Mouse (Mus musculus) thymus, adult 18-20 months (tissue): ENCODE measurements around the gene Synpo2.

Source experiments
- DNase-seq, 2 experiments: peaks; one replicate each; pipeline ENCODE4 v3.0.0; 2022; ENCODE audit warnings: mixed read lengths in 2 of 2

The Synpo2 gene

DNA sequence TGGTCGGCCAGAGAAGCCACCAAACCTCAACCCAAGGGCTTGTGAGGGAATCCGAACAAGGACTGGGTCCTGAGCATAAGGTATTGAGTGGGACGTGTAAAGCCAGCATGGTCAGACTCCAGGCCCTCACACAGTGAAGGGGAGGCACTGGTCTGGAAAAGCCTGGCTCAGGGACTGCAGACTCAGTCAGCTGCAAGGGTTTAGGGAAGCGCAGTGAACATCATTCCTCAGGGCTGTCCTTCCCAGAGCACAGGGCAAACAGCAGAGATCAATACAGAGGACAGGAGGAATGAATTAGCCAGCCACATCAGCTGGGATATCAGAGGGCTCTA is 72.8 kb downstream of the Synpo2 start:
- no peak for DNase-seq

DNA sequence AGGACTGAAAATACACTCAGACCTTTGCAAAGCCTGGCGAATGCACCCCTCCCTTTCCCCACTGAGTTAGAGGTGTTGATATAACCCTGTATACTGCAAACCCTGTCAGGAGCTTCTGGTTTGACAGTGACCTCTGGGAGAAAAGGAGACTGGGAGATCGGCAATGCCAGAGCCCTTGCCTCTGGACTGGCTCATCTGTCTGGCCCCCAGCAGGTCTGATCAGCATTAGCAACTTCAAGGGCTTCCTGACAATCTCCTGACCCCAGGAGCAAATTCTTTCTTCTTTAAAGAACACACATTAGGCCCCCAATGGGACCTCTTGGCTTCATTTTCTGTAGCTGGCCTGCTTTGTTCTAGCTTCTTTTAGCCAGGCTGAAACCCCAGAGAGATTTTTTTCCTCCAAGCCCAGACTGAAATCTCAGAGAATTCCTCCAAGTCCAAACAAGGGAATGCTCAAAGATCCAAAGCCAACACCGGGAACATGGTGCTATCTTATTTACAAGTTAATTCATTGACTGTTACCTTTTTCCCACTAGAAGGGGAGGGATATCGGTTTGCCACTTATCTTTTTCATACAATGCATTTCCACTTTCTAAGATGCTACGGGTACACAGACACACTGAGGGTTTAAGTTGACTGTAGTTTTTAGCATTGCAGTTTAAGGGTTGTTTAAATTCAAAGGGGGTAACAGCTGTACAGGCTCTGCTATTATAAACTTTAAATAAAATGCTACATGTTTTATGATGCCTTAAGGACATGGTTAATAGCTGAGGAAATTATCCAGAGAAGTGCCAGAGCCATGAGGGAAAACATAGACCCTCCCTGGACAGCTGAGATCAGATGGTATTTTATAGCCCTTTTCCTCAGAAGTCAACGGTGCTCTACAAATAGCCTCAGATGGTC is 73.4 kb downstream of the Synpo2 start:
- no peak for DNase-seq

DNA sequence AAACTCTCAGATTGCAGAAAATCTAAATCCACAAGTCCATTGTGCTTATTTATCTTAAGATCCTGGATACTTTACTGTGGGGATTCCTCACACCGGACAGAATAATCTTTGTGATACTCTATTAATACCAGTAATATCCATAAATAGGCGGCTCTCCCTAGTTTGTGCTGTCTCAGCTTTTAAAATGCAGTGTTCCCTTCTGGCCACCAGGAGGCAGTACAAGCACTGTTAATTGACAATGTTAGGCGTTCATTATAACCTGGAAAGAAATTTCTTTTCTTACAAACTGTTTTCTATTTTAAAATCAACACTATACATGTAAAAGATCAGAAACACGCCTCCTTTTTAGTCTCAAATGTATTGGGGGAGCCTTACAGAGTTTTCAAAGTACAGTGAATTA is 75.2 kb downstream of the Synpo2 start:
- no peak for DNase-seq

DNA sequence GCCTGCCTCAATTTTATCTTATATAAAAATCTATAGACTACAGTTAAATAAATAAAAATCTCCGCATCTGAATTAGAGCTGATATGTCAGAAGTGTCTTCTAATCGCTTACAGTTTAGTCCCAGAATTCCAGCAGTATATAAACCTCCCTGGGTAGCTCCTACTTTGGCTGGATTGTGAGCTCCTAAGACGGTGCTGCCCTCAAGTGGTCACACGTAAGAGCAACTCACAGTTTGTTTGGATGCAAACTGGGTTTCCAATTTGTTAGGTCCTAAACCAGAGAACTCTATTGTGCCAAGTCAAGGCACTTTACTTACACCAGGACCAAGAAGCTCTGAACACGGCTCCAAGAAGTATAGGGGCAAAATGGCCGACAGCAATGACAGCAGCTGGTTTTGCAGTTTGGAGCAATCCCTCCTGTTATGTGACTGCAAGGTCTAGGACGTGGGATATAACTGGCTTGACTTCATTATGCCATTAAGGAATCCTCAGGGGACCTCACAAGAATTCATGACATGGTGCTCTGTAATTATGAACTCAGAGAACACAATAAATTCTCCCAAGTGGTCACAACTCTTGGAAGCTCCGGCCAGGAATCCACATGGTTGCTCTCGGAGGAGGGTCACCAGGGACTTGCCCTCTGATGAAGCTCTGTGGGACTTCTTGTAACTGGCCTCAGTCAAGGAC is 76.7 kb downstream of the Synpo2 start:
- no peak for DNase-seq

DNA sequence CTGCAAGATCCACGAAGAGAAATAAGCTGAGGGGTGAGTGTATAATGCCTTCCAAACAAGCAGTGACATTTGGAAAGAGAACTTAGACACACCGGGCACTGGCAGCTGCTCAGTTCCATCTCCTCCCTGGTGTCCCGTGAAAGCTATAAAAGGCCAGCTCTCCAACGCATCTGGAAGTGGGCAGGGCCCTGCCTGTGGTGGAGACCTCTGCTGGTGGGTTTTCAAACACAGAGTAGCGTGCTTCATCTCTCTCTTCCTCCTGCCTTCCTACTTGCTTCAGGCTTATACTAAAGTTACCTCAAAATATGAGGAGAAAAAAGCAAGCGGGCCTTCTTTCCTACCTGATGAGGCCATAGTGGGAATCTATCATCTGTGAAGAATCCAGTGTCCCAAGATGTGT is 77.4 kb downstream of the Synpo2 start:
- no peak for DNase-seq

DNA sequence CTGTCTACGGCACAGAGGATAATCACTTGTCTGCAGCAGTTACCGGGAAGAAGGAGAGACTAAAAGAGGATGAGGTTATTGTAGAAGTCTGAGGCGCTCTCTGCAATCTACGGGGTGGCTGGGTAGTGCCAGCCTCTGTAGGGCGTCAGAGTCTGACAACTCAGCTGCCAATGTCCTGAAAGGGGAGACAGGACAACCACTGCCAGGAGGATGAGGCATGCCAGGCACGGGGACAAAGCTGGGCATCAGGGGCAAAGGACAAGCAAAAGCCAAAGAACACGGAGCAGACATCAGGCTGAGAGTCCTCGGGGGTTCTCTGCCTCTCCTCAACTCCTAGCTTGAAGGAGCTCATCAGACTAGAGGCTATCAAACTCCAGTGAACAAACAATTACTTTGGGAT is 82.6 kb downstream of the Synpo2 start:
- DNase-seq, result no peak

DNA sequence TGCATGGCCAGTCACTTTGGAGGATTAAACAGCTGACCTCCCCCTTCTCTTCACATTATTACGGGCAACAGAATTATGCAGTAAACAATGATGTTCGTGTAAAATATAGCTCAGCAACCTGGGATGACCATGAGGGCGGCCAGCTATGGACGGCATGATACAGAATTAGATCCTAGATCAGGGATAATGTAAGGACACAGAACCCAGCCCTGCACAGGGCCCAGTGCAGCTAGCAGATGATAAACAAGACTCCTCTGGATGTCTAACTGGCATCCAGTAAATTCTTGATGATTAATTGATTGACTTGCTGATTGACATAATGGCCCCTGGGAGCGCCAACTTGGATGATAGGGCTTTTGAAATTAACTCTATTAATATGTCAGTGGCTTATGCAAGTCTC is 83.0 kb downstream of the Synpo2 start:
- DNase-seq, result no peak

DNA sequence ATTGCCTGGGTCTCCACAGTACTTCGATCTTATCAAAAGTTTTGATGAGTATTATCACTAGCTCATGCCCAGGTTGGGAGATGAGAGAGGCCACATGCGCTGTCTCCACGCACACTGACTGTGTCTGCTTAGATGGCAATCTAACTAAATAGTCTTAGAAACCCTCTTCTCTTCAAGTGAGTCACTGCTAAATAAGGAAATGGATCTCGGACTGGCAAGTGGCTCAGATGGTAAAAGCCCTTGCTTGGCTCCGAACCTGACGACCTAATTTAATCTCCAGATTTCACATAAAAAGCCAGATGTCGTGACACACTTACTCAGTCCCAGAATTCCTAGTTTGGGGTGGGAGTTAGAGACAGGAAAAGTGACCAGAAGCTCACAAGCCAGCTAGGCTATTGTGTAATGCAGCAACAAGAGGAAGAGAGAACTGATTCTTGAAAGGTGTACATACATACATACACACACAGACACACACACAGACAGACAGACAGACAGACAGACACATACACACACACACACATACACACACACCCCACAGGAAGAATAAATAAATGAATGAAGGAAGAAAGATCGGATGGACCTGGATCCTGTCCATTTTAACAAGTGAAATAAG is 85.3 kb downstream of the Synpo2 start:
- DNase-seq, result no peak

DNA sequence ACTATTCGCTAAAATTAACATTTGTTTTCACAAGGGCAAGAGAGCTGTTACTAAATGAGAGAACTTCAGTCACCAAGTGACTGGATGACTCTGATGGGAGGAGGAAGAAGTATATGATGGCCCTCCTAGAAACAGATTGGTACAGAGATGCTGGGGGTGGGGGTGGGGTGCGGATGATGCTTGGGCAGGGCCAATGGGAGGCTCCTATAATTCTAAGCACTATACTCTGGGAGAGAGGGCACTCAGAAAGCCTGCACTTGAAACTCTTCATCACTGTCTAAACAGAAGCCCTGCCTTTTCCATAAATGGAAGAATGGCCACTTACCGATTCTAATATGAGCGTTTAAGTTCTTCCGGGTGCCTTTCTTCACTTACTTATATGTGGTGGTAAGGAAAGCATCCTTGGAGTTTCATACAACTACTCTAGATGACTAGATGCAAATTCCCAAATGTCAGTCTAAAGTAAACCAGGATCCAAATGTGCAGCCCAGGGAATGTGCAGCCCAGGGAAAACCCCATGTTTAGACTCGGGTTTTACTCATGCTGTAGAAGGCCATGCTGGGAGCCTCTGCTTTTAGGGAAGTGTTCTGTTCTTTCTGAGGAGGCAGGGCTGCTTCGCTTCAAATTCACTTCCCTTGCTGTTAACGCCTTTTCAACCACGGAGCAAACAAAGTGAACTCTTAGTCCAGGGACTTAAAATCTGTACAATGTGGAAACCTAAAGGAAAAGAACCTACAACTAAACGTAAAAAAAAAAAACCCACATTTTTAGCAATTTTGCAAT is 86.4 kb downstream of the Synpo2 start:
- DNase-seq, result no peak

DNA sequence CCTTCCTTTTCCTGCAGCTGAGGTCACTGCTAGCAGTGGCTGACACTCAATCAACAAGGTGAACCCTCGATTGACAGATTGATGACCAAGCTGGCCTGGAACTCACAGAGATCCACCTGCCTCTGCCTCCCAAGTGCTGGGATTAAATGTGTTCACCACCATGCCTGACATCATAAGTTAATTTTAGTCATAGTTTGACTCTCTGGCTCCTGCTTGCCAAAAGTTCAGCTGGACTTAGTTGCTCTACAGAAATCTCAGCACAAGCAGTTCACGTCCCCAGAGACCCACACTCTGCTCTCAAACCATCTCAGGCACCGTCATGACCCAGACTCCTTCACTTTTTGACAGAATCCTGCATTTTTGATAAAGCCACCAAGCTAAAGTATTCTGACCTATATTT is 87.3 kb downstream of the Synpo2 start:
- no peak for DNase-seq

DNA sequence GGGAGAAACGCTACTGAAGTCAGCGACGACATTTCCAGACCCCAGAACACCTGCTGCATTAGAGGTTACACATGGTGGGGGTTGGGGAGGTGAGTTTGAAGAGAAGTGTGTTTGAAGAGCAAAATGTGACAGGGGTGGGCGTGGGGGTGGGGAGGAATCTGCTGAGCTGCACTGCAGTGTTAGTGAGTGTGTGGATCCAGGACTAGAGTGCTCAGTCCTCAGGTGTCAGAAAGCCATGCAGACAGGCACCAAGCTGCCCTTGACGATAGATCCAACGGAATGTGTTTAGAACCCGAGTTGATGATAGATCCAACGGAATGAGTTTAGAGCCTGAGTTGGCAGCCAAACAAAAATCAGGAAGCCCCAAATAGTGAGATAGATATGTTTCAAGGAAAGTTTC is 89.4 kb downstream of the Synpo2 start:
- no peak for DNase-seq

DNA sequence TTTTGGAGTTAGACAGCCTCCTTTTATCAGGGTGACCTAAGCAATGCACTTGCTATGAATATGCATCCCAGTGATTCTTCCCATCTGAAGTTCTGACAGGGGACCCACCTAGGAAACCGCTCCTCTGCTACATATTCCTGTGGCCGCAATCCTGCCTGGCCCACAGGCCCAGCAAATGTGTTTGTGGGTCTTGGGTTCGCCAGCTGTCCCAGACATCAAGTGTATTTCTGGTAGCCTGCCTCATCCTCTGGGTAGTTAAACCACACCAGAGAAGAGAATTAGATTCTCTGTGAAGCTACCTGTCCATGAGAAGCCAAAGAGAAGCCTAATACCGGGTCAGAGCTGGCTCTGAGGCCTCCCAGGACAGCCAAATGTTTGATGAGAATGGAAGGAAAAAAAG is 90.0 kb downstream of the Synpo2 start:
- DNase-seq, result no peak

DNA sequence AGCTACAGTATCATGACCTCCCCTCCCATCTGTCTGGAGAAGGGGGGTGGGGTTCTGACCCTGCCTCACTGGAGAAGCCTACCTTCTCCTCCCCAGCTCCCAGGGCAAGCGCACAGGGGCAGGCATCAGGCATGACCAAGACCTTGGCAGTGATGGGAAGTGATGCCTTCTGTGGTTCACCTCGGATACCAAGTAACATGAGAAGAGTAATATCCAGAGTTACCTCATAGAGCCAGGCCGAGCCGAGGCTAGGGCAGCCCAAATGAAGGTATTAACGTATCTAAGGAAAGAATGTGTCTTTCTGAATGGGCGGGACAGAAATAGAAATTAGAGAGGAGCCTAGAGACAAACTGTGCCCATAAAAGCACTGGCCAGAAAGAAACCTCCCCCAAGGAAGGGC is 92.5 kb downstream of the Synpo2 start:
- no peak for DNase-seq

DNA sequence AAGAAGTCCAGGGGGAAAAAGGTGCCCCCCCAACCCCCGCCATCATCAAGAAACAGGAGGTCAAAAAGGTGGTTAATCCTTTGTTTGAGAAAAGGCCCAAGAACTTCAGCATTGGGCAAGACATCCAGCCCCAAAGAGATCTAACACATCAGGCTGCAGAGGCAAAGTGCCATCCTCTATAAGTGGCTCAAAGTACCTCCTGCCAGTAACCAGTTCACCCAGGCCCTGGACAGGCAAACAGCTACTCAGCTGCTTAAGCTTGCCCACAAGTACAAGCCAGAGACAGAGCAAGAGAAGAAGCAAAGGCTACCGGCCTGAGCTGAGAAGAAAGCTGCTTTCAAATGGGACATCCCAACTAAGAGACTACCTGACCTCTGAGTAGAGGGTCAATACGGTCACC is 93.7 kb downstream of the Synpo2 start:
- no peak for DNase-seq

DNA sequence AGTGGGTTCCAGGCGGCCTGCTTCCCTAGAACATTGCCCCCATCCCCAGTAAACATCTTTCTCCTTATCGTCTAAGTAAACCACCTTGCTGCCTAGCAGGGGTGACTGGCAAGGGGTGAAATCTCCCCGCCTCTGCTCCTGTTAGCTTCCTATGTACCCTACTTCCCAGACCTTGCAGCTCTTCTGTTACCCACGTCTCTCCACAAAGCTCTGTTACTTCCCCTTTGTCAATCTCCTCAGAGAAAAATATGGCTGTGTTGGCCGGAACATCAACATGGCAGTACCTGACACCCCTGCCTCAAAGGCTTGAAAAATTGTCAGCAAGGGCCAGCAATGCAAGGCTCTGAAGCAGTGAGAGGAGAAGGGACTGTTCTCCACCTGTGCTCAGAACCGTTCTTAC is 94.9 kb downstream of the Synpo2 start:
- no peak for DNase-seq

DNA sequence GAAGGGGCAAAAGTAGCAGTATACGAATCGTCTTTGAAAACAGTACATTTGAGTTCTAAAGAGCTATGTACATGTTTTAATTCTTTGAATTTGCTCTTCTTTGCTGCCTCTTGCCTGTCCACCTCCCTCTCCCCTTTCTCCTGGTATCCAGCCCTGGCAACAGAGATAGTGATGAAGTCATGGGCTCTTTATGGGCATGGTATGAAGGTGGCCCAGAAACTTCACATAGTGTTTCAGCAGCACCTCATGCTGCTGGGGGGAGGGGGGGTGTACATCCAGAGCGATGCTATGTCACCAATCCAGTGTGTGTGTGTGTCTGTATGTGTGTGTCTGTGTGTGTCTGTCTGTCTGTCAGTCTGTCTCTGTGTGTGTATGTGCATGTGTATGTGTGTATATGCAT is 95.8 kb downstream of the Synpo2 start:
- DNase-seq, result no peak

DNA sequence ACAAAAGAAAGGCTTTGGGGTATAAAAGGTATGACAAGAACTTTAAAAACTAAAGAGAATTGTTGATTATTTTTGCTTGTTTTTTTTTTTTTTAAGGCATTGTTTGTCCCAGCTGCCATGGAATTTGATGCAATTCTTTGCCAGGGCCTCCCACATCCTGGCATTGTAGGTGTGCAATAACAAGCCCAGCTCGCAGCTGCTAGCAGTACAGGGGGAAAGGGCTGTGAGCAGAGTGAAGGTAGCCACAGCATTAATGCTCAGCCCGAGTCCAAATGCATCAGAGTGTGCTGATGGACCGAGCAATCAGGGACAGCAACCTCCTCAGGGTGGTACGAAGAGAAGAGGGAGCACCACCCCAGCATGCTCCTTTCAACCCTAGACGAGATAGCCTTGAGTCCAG is 96.3 kb downstream of the Synpo2 start:
- DNase-seq, result no peak

DNA sequence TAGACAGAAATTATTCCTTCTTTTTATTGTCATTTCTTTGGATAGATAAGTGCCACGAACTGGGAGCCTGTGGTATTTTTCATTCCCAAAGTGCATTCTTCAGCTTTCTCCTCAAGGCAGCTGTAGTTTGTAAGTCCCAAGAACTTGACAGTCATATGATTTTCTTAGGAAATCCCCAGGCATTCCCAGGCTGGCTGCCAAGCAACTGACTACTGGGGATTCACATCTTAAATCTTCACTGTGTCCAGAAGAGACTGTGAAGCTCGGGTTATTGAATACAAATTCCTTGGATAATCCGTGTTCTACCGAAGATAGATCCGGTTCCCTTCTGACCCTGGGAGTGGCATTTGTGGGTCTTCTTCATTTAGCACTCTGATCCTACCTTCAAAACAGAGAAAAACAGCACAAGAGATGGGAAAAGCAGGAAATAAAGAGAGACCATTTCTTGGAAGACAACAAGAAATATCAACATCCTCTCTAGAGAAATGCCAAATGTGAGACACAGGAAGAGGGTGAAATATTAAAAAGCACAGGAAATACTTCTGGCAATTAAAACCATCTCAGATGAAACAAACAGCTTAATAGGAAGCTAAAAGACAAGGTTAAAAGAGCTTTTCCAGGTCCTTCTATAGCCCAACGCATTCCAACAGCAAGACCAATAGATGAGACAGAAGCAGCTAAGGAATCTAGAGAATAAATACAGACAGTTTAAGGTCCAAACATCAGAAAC is 97.5 kb downstream of the Synpo2 start:
- DNase-seq, result no peak

DNA sequence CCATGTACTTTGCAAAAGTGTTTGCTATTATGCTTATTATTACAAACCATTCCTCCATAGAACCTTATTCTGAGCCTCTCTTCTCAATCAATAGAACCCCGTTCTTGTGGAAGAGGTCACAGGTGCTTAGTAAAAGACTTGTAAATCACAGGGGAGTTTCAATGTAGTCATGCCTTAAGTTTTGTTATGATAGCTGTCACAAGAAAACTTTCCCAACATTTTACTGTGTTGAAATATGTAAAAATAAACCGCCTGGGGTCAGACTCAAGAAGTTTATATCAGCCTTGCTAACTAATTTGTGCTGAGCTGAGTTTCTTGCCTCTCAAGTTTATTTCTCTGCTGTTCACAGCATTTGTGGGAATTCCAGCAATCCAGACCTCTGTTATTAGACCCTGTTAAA is 103.8 kb downstream of the Synpo2 start:
- DNase-seq, result no peak

DNA sequence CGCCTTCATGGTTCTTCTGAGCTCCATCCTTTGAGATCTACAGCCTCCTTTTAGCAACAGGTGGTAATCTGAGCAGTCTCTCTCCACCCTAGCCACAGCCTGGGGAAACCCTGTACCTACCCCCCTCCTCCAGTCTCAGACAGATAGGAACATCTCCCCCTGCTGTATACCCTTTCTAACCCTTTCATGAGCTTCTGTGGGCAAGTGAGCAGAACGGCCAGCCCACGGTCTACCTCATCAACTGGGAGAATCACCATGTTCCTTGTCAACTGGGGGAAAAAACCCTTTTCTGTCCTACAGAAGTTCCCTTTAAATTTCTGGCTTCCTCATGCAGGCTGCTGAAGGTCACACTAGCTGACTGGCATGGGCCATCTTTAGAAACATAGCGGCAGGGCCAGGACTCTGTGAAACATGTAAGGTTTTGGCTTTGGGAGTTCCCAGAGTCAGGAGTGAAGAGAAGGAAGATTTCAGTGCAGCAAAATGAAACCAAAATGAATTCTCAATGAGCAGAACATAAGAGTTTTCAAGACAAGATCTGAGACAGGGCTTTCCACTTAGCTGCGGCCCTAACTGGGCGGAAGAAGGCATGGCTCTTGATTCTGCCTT is 104.7 kb downstream of the Synpo2 start:
- no peak for DNase-seq

DNA sequence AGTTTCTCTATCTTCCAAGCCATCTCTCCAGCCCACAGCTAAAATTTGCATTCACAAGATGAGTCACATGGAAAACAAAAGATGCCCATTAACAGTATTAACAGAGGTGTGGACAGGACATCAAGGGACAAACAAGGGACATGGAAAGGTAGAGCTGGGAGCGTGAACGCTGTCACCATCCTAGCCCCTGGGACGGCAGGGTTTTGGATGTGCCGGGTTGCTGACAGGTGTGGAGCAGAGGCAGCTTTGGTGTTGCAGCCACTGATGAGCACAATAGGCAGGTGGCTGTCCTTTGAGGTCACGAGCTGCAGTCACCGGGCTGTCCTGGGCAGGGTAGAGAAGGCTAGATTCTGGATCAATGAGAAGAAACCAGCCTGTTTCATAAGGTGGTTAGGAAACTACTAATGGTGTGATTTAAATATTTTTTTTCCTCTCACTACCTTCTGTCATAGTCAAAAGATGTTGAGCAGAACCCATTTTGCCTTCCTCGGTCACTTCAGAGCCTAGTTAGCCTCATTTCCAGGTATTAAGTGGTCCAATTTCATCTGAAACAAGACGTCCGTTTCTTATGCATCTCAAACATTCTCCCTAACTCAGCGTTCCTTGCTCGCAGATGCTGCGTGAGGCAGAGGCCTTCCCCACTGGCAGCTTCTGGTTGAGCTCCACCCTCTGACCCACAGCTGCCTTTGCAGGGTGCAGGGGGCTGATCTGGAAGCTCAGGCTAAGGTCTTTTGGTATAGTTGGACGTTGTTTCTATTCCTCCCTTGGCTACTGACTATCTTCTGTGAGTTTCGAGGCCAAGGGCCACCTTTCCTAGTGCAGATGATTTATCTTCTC is 105.4 kb downstream of the Synpo2 start:
- no peak for DNase-seq
